Mouse (Mus musculus): Measurements from ENCODE around the gene Pde6c.
A peak's percentile ranks its signal among the peaks of the same experiment; 100 is the strongest.

Pde6c gene

GRCm38 (mm10) chr19:38132481-38132880 is at the start of gene Pde6c:
Pde6c (plus strand) TSS chr19:38132781.
- no peak for DNase-seq (ENCODE audit: low spot score)

GRCm38 (mm10) chr19:38082931-38083525 is 49.6 kb upstream of the Pde6c start:
- DNase-seq (ENCODE audit: low spot score), result no peak

- no peak for DNase-seq (ENCODE audit: low spot score)
Observed at GRCm38 (mm10) chr19:38085841-38086240, 46.7 kb upstream of the Pde6c start.

- peak; percentile 33 for DNase-seq (ENCODE audit: low spot score)
Observed at GRCm38 (mm10) chr19:38086948-38087551, 45.5 kb upstream of the Pde6c start.

- no peak for DNase-seq (ENCODE audit: low spot score)
Observed at GRCm38 (mm10) chr19:38089358-38089757, 43.2 kb upstream of the Pde6c start.

GRCm38 (mm10) chr19:38091512-38091985 is 41.0 kb upstream of the Pde6c start:
- DNase-seq (ENCODE audit: low spot score), result peak; percentile 29

GRCm38 (mm10) chr19:38096231-38096630 is 36.4 kb upstream of the Pde6c start:
- peak; percentile 47 for DNase-seq (ENCODE audit: low spot score)

GRCm38 (mm10) chr19:38096858-38097758 is 35.5 kb upstream of the Pde6c start, which contains the start of gene Ffar4:
Ffar4 (plus strand) TSS chr19:38097071.
- peak; percentile 76 for DNase-seq (ENCODE audit: low spot score)

GRCm38 (mm10) chr19:38107871-38108270 is 24.7 kb upstream of the Pde6c start:
- no peak for DNase-seq (ENCODE audit: low spot score)

- DNase-seq (ENCODE audit: low spot score), result no peak
Observed at GRCm38 (mm10) chr19:38109506-38110242, 22.9 kb upstream of the Pde6c start.

- no peak for DNase-seq (ENCODE audit: low spot score)
Observed at GRCm38 (mm10) chr19:38111056-38111455, 21.5 kb upstream of the Pde6c start.

- DNase-seq (ENCODE audit: low spot score), result no peak
Observed at GRCm38 (mm10) chr19:38112575-38112974, 20.0 kb upstream of the Pde6c start.

- DNase-seq (ENCODE audit: low spot score), result no peak
Observed at GRCm38 (mm10) chr19:38114834-38115491, 17.6 kb upstream of the Pde6c start.

GRCm38 (mm10) chr19:38120123-38120760 is 12.3 kb upstream of the Pde6c start:
- DNase-seq (ENCODE audit: low spot score), result no peak

GRCm38 (mm10) chr19:38123921-38124320 is 8.7 kb upstream of the Pde6c start:
- DNase-seq (ENCODE audit: low spot score), result no peak

GRCm38 (mm10) chr19:38124401-38125218 is 8.0 kb upstream of the Pde6c start:
- peak; percentile 15 for DNase-seq (ENCODE audit: low spot score)

GRCm38 (mm10) chr19:38125219-38125610 is 7.4 kb upstream of the Pde6c start, which contains the start of gene Rbp4:
Rbp4 (minus strand) TSS chr19:38125281.
- DNase-seq (ENCODE audit: low spot score), result no peak

- no peak for DNase-seq (ENCODE audit: low spot score)
Observed at GRCm38 (mm10) chr19:38126656-38127055, 5.9 kb upstream of the Pde6c start.

GRCm38 (mm10) chr19:38133986-38134385 is 1.4 kb downstream of the Pde6c start:
- DNase-seq (ENCODE audit: low spot score), result no peak

GRCm38 (mm10) chr19:38134806-38135205 is 2.2 kb downstream of the Pde6c start:
- DNase-seq (ENCODE audit: low spot score), result no peak
